Mouse (Mus musculus) CD4-positive naive resting alpha-beta T cell, adult 57 days (primary cell): ENCODE measurements around the gene Il4i1. TPM values are rescaled to one million over a fixed set of nuclear protein-coding genes. Genes with fewer than 3 reads are reported as not detected.

Experiments used
- total RNA-seq: library from RNA; stranded (reverse); gene quantifications from one replicate; pipeline ENCODE4 v1.2.4, GENCODE M21; 2023

The Il4i1 gene
- 3.2 TPM for total RNA-seq

DNA sequence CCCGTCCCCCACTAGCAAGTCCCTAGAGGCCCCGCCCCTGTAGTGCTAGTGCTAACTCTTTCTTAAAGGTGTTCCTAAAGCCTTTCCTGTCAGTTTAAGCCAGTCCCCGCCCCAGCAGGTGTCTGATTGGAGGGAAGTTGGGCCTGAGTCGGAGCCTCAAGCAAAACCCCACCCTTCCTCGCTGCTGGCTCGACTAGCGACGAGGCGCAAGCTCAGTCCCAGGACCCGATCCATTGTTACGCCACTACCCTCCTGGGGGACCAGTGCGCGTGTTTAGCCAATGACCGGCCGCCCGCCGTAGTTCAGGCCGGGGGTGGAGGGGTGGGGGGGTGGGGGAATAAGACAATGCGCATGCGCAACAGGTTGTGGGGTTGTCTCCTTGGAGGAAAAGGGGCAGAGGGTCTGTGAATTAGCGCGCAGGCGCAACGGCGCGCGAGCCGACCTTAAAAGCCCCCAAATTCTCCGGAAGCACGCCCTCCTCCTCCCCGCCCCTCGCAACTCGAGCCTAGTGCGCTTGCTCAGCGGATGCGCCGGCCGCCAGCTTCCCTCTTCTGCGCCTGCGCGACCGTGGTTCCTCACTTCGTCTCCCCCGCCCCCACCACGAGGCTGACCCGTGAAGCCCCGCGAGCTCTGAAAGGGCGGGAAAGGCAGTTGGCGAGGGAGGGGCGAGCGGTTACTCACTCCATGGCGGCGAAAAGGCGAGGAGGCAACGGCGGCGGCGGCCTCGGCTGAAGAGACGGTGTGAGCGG lies at the start of gene Il4i1, which contains the start of gene Nup62:
Il4i1 (plus strand) TSS at position 667 of the 749 bp plus-strand sequence.
Nup62 (plus strand) TSS at position 368 of the 749 bp plus-strand sequence.

DNA sequence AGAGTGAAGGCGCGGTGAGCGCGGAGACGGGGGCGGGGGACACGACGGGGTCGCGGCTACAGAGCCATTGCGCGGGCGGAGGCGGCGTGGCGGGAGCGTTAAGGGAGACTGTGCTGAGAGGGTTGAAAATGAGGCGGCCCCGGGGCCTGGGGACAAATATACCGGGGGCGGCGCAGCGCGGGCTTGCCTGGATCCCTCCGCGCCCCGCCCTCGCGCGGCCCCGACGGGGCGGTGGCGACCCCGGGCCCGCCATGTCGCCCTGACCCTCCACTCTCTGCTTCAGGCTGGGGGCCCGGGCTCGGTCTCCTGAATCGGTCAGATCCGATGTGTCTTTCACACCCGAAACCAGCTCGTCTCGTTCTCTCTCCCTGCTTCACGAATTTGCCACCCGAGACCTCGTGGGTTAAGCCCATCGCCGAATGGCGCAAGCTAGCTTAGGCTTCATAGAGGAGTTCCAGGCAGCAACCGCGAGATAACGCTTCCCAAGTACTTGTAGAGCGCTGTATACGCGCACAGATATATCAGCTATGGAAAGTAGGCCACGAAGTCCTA lies 359 bp downstream of the Il4i1 start, which contains the start of gene Atf5:
Atf5 (minus strand) TSS at position 189 of the 552 bp plus-strand sequence.

DNA sequence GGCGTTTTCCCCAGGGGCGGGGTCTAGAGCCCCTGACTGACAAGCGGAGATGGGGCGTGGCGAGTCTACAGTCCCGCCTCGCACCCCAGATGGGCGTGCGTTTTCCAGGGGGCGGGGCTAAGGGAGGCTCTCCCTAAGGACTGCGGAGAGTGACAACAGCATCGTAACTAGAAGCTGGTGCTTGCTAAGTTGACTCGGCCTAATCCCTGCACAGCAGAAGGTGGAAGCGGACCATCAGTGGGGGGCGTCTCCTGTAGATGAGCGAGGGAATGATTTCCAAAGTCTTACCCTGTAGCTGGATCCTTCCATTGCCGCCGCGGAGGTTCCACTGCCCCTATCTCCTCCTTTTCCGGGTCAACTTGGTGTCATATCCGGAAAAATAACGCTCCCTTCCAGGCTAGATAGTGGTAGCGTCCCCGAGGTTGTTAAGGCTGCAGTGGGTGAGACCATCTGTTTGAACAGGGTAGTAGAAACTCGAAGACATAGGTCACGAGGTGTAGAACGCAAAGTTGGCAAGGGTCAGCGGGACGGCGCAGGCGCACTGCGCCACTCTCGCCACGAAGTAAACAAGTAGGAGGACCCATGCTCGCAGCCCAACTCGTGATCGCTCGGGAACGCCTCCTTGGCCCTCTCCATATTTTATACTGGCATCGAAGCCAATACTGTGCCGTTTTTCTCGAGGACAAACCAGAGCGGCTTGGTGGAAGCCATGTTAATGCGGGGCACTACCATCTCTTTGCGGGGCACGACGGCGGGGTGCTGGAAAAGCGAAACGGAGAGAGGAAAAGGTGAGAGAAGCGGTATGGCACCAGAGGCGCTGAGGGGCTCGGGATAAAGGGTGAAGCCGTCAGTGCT lies 32.6 kb downstream of the Il4i1 start, which contains the start of the genes Akt1s1 and Tbc1d17:
Akt1s1 (plus strand) TSS at position 431 of the 855 bp plus-strand sequence.
Tbc1d17 (minus strand) TSS at position 519 of the 855 bp plus-strand sequence.

DNA sequence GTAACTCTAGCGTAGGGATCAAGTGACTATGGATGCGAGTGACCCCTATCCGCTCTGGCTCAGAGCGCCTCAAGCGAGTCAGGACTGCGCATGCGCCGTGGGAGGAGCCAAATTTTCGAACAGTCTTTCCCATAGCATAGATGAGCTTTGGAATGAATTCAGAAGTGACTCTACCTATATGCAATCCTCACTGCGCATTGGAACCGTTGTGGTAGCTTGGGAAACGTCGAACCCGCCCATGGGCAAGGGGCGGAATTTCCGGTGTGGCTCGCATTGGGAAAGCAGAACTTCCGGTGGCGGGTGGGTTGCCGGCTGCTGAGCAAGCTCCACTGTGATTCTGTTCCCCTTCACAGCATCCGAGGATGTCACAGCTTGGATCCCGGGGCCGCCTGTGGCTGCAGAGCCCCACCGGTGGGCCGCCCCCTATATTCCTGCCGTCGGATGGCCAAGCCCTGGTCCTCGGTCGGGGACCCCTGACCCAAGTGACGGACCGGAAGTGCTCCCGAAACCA lies 40.9 kb downstream of the Il4i1 start, which contains the start of gene Pnkp:
Pnkp (plus strand) TSS at position 98 of the 511 bp plus-strand sequence.

DNA sequence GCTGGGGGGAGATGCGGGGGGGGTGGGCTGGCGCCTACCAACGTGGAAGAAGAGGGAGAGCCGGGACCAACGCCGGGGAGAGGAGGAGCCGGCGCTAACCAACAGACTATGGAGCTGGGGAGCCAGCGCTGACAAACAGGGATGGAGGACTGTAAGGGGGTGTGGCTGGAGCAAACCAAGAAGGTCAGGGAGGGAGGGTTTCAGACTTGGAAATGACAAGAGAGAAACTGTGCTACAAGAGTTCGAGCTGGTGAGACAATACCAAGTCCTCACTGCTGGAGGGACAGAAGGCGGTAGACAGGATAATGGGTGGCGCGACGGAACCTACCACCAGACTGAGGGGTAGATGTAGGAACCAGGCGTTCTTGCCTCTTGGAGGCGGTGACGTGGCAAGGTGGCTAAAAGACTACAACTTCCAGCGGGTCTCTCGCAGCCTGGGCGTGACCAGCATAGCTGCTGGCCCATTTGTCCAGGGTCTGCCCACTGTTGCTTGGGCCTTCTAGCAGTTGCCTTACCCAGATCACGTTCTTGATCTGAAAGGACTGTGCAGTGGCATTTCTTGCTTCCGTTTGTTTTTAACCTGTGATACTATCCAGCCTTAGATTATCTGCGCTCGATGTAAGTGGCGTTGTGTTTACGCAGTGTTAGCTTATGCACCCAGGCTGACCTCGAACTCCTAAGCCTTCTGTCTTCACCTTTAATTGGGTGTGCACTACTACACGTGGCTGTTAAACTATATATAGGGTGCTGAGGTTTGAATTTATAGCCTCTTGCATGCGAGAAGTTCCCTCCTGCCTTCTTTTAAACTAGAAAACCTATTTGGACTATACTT lies 53.7 kb downstream of the Il4i1 start, which contains the start of gene Ptov1:
Ptov1 (minus strand) TSS at position 92 of the 832 bp plus-strand sequence.

Other genes with a start within 250 kb of the Il4i1 start
- gene Napsa, start 244.0 kb upstream of the Il4i1 start, total RNA-seq: 21.3 TPM
- gene Kcnc3, start 225.7 kb upstream of the Il4i1 start, total RNA-seq: 1.6 TPM
- gene Myh14, start 145.5 kb upstream of the Il4i1 start, total RNA-seq: 0.35 TPM
- not detected for gene Izumo2, start 107.6 kb upstream of the Il4i1 start, total RNA-seq
- 99.4 TPM for gene Vrk3, start 68.0 kb upstream of the Il4i1 start, total RNA-seq
- 0.86 TPM for gene Zfp473, start 65.3 kb upstream of the Il4i1 start, total RNA-seq
- 42.8 TPM for gene Nup62, start 299 bp upstream of the Il4i1 start, total RNA-seq
- 7.2 TPM for gene Atf5, start 271 bp downstream of the Il4i1 start, total RNA-seq
- gene Akt1s1, start 32.6 kb downstream of the Il4i1 start, total RNA-seq: 47.9 TPM
- 92.5 TPM for gene Tbc1d17, start 32.7 kb downstream of the Il4i1 start, total RNA-seq
- 62.0 TPM for gene Pnkp, start 40.8 kb downstream of the Il4i1 start, total RNA-seq
- gene Ptov1, start 53.4 kb downstream of the Il4i1 start, total RNA-seq: 27.8 TPM
- 77.4 TPM for gene Med25, start 76.3 kb downstream of the Il4i1 start, total RNA-seq
- gene Fuz, start 79.7 kb downstream of the Il4i1 start, total RNA-seq: 17.6 TPM
- gene Ap2a1, start 113.1 kb downstream of the Il4i1 start, total RNA-seq: 71.8 TPM
- gene Tsks, start 126.8 kb downstream of the Il4i1 start, total RNA-seq: 0.33 TPM
- gene Cpt1c, start 158.5 kb downstream of the Il4i1 start, total RNA-seq: 0.18 TPM
- gene Prmt1, start 170.2 kb downstream of the Il4i1 start, total RNA-seq: 153 TPM
- gene Irf3, start 181.3 kb downstream of the Il4i1 start, total RNA-seq: 157 TPM
- 19.6 TPM for gene Bcl2l12, start 182.3 kb downstream of the Il4i1 start, total RNA-seq
- 83.6 TPM for gene Scaf1, start 200.0 kb downstream of the Il4i1 start, total RNA-seq
- gene Rras, start 201.6 kb downstream of the Il4i1 start, total RNA-seq: 10.3 TPM
- gene Prr12, start 236.5 kb downstream of the Il4i1 start, total RNA-seq: 75.1 TPM
- 61.3 TPM for gene Nosip, start 246.0 kb downstream of the Il4i1 start, total RNA-seq
- gene Prrg2, start 246.3 kb downstream of the Il4i1 start, total RNA-seq: 0.95 TPM